Mouse (Mus musculus) MEL (cell line): ENCODE data around the gene Fam193b. TPM values are rescaled to one million over a fixed set of nuclear protein-coding genes. Genes with fewer than 3 reads are reported as not detected.
A peak's percentile ranks its signal among the peaks of the same experiment; 100 is the strongest.

Experiments
- DNase-seq: peaks from one replicate; pipeline ENCODE4 v3.0.0; 2011; ENCODE audit warnings: low read depth, low spot score
- H3K27ac ChIP-seq: 2 replicates; pipeline ENCODE4 v1.5.1; 2012; ENCODE audit warnings: low read depth, mild to moderate bottlenecking, control low read depth, low read length, moderate library complexity; ENCODE audit not compliant: control insufficient read depth
- H3K27me3 ChIP-seq, 2 experiments: fragments of 150-350 bp in 1 of 2; sonication (generic) in 1 of 2; 2 replicates each; pipeline ENCODE4 v1.6.1; 2012; ENCODE audit warnings: low read length in 2 of 2, mild to moderate bottlenecking in 2 of 2, improper control_type of control experiment in 1 of 2, moderate library complexity in 1 of 2; ENCODE audit not compliant: insufficient read depth in 2 of 2, control insufficient read depth in 1 of 2
- H3K36me3 ChIP-seq, 2 experiments: 2 replicates each; pipeline ENCODE4 v1.6.1; 2012 to 2014; ENCODE audit warnings: low read length in 2 of 2, improper control_type of control experiment in 1 of 2, inconsistent platforms in 1 of 2, mild to moderate bottlenecking in 1 of 2; ENCODE audit not compliant: insufficient read depth in 2 of 2, control insufficient read depth in 1 of 2
- H3K4me1 ChIP-seq, 2 experiments: fragments of 150-350 bp in 1 of 2; sonication (generic) in 1 of 2; 2 replicates each; pipeline ENCODE4 v1.6.1; 2012; ENCODE audit warnings: low read length in 2 of 2, improper control_type of control experiment in 1 of 2, mild to moderate bottlenecking in 1 of 2; ENCODE audit not compliant: insufficient read depth in 2 of 2, control insufficient read depth in 1 of 2
- H3K4me3 ChIP-seq, 2 experiments: fragments of 150-350 bp in 1 of 2; sonication (generic) in 1 of 2; 2 replicates each; pipeline ENCODE4 v1.5.1; 2012; ENCODE audit warnings: low read depth in 2 of 2, low read length in 2 of 2, mild to moderate bottlenecking in 2 of 2, moderate library complexity in 2 of 2, control low read depth in 1 of 2, improper control_type of control experiment in 1 of 2; ENCODE audit not compliant: control insufficient read depth in 1 of 2, insufficient read depth in 1 of 2
- H3K79me2 ChIP-seq: 2 replicates; pipeline ENCODE4 v1.6.1; 2012; ENCODE audit warnings: mild to moderate bottlenecking, low read length, moderate library complexity; ENCODE audit not compliant: control insufficient read depth, poor library complexity, insufficient read depth
- H3K9ac ChIP-seq: 2 replicates; pipeline ENCODE4 v1.6.1; 2012; ENCODE audit warnings: low read depth, mild to moderate bottlenecking, control low read depth, low read length, moderate library complexity; ENCODE audit not compliant: control insufficient read depth, poor library complexity, severe bottlenecking
- H3K9me3 ChIP-seq: fragments of 150-350 bp; sonication (generic); replicated peaks from 2 replicates; pipeline ENCODE4 v1.6.1; 2012; ENCODE audit warnings: mild to moderate bottlenecking, low read length, improper control_type of control experiment, moderate library complexity; ENCODE audit not compliant: insufficient read depth
- BHLHE40 ChIP-seq: IDR thresholded peaks from 2 replicates; pipeline ENCODE4 v1.6.1; 2012; ENCODE audit warnings: low read depth, mild to moderate bottlenecking, inconsistent platforms, low read length, improper control_type of control experiment, borderline replicate concordance
- CHD1 ChIP-seq: IDR thresholded peaks from 2 replicates; pipeline ENCODE4 v1.6.1; 2012; ENCODE audit warnings: low read depth, mild to moderate bottlenecking, inconsistent platforms, low read length, improper control_type of control experiment
- CHD2 ChIP-seq: IDR thresholded peaks from 2 replicates; pipeline ENCODE4 v1.6.1; 2011; ENCODE audit warnings: low read length, improper control_type of control experiment
- CTCF ChIP-seq, 3 experiments: IDR thresholded peaks in 2 of 3; conservative IDR thresholded peaks in 1 of 3; 2 replicates each; pipeline ENCODE4 v1.5.1; 2011 to 2012; ENCODE audit warnings: low read length in 3 of 3, low read depth in 2 of 3, mild to moderate bottlenecking in 2 of 3, improper control_type of control experiment in 1 of 3, inconsistent platforms in 1 of 3, mixed read lengths in 1 of 3, moderate library complexity in 1 of 3; ENCODE audit not compliant: control insufficient read depth in 1 of 3, insufficient read depth in 1 of 3, poor library complexity in 1 of 3, severe bottlenecking in 1 of 3
- GATA1 ChIP-seq: IDR thresholded peaks from 2 replicates; pipeline ENCODE4 v1.6.1; 2011; ENCODE audit warnings: low read depth, low read length, improper control_type of control experiment
- KAT2A ChIP-seq: conservative IDR thresholded peaks from 2 replicates; pipeline ENCODE4 v1.6.1; 2012; ENCODE audit warnings: low read depth, low read length, improper control_type of control experiment, inconsistent platforms
- MXI1 ChIP-seq: IDR thresholded peaks from 2 replicates; pipeline ENCODE4 v1.6.1; 2011; ENCODE audit warnings: mild to moderate bottlenecking, low read depth, low read length, improper control_type of control experiment
- MYB ChIP-seq: IDR thresholded peaks from 2 replicates; pipeline ENCODE4 v1.6.1; 2011; ENCODE audit warnings: mild to moderate bottlenecking, low read depth, low read length, improper control_type of control experiment
- MYC ChIP-seq: IDR thresholded peaks from 2 replicates; pipeline ENCODE4 v1.6.1; 2011; ENCODE audit warnings: low read depth, mild to moderate bottlenecking, low read length, improper control_type of control experiment, moderate library complexity
- POLR2A ChIP-seq, 2 experiments: IDR thresholded peaks; 2 replicates each; pipeline ENCODE4 v1.6.1; 2011 to 2012; ENCODE audit warnings: low read length in 2 of 2, mild to moderate bottlenecking in 2 of 2, control low read depth in 1 of 2, improper control_type of control experiment in 1 of 2, low read depth in 1 of 2, moderate library complexity in 1 of 2; ENCODE audit not compliant: control insufficient read depth in 1 of 2, insufficient read depth in 1 of 2, poor library complexity in 1 of 2
- RAD21 ChIP-seq: IDR thresholded peaks from 2 replicates; pipeline ENCODE4 v1.6.1; 2011; ENCODE audit warnings: mild to moderate bottlenecking, low read depth, low read length, improper control_type of control experiment
- SIN3A ChIP-seq: IDR thresholded peaks from 2 replicates; pipeline ENCODE4 v1.6.1; 2012; ENCODE audit warnings: low read length, improper control_type of control experiment, inconsistent platforms
- SMC3 ChIP-seq: IDR thresholded peaks from 2 replicates; pipeline ENCODE4 v1.6.1; 2011; ENCODE audit warnings: low read depth, low read length, improper control_type of control experiment
- TAL1 ChIP-seq: IDR thresholded peaks from 2 replicates; pipeline ENCODE4 v1.6.1; 2012; ENCODE audit warnings: mild to moderate bottlenecking, inconsistent platforms, low read length, moderate library complexity, mixed read lengths
- TCF12 ChIP-seq: IDR thresholded peaks from 2 replicates; pipeline ENCODE4 v1.6.1; 2014; ENCODE audit warnings: low read depth, mild to moderate bottlenecking, inconsistent platforms, low read length, improper control_type of control experiment, moderate library complexity
- ZKSCAN1 ChIP-seq: IDR thresholded peaks from 2 replicates; pipeline ENCODE4 v1.6.1; 2012; ENCODE audit warnings: low read depth, mild to moderate bottlenecking, inconsistent platforms, low read length, improper control_type of control experiment, moderate library complexity
- ZMIZ1 ChIP-seq: IDR thresholded peaks from 2 replicates; pipeline ENCODE4 v1.6.1; 2012; ENCODE audit warnings: low read depth, mild to moderate bottlenecking, inconsistent platforms, low read length, improper control_type of control experiment, moderate library complexity
- polyA plus RNA-seq, 2 experiments: library from polyadenylated mRNA; stranded (reverse) in 1 of 2; unstranded in 1 of 2; fragments of >175 nt in 1 of 2; fragments of >200 nt in 1 of 2; gene quantifications; 2 replicates each; pipeline versions ENCODE4 v1.2.1 to v1.2.4; 2012; ENCODE audit warnings: low replicate concordance in 2 of 2, low read depth in 1 of 2; ENCODE audit not compliant: insufficient read length in 2 of 2, insufficient read depth in 1 of 2, missing spikeins in 1 of 2
- total RNA-seq: library from RNA; depleted of rRNA; stranded (reverse); fragments of 300-350 nt; gene quantifications from 2 replicates; pipeline ENCODE4 v1.2.3, GENCODE M21; 2012

Gene Fam193b
- total and polyA plus RNA-seq, 3 experiments: 11.9 to 38.7 TPM; not detected in 1

GRCm38 (mm10) chr13:55536194-55537175 lies 34.4 kb downstream of the Fam193b start, which contains the start of gene Ddx41 (continued):
- TF ChIP-seq MYB (peak; percentile 47; the same call in 1 of the 2 replicates), SIN3A (peak; percentile 100), MYC (peak; percentile 95), RAD21 (peak; percentile 56), ZKSCAN1 (no peak), CHD1 (no peak), POLR2A (IDR thresholded peaks at IDR 0.05; ENCODE audit: control insufficient read depth in 1 of 2, insufficient read depth in 1 of 2, low read depth in 1 of 2, low read length in 2 of 2, poor library complexity in 1 of 2) (peak; percentile 59 to 79; a peak in 3 of 4 replicates), GATA1 (peak; percentile 88), TAL1 (no peak), CTCF (IDR thresholded peaks at IDR 0.05 in 2 of 3, conservative IDR thresholded peaks at IDR 0.05 in 1 of 3; ENCODE audit: control insufficient read depth in 1 of 3, insufficient read depth in 1 of 3, low read depth in 2 of 3, low read length in 3 of 3, poor library complexity in 1 of 3, severe bottlenecking in 1 of 3) (peak; percentile 87 to 92 (median 89)), SMC3 (peak; percentile 86), MXI1 (peak; percentile 96)

- H3K4me1 ChIP-seq: peaks cover 0 to 4% of the 10 kb centered on the region in 2 experiments; a peak in 1 of 4 replicates
- no peak overlapping the region for H3K27ac ChIP-seq
- TF ChIP-seq ZMIZ1 (no peak), CTCF (IDR thresholded peaks at IDR 0.05 in 2 of 3, conservative IDR thresholded peaks at IDR 0.05 in 1 of 3; ENCODE audit: control insufficient read depth in 1 of 3, insufficient read depth in 1 of 3, low read depth in 2 of 3, low read length in 3 of 3, poor library complexity in 1 of 3, severe bottlenecking in 1 of 3) (no peak), BHLHE40 (no peak), KAT2A (no peak), TCF12 (no peak), CHD2 (no peak), RAD21 (no peak)
- no peak for DNase-seq
- H3K4me3 ChIP-seq: peak overlapping the region; percentile 68 to 75
- H3K27me3 ChIP-seq: no peaks in the 10 kb centered on the region
- no peaks in the 10 kb centered on the region for H3K9me3 ChIP-seq
- H3K79me2 ChIP-seq: peaks cover 7% of the 10 kb centered on the region
- H3K9ac ChIP-seq: peak overlapping the region; percentile 81
- 0 out of 4 replicates have a peak, but pooled peaks cover 0 to 4% of the 10 kb centered on the region in 2 experiments for H3K36me3 ChIP-seq
Observed at GRCm38 (mm10) chr13:55535796-55536193, 35.1 kb downstream of the Fam193b start.
